Mouse (Mus musculus): ENCODE measurements at regions not wholly inside any gene's neighbourhood (a gene's known extent, or its start where the extent isn't known, plus 50 kb on each side); places are given as distances from the start of the nearest gene placed in this dataset.
A peak's percentile ranks its signal among the peaks of the same experiment; 100 is the strongest.

DNA sequence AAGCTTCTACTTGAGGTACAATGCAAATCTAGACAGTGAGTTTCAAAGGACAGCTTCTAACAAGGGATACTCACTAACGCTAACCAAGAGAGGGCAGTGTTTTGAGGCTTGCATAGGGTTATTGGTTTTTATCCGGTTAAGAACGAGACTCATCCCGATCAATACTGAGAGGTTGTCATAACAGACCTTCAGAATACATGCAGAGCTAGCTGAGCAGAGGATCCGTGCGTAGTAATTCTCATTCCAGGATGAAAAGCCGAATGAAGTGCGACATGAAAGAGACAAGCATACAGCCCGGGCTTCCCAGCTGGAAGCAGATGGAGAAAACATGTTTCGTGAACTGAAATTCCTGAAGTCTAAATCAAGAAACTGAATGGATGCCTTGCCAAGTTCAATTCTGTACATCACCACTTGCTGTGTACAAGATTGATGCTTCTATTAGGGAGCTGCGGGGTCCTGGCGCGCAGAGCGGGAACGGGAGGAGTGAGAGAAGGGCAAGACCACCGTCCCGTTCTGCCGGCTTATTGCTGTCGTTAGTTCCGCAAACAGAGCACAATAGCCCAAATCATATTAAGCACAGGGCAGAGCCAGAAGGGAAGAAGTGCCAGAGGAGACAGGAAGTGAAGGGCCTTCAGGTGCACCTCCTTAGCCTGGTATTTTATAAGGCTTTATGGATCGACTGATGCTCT lies 65.4 kb upstream of the Tes start:
- DNase-seq (ENCODE audit: low spot score in 2 of 2), result no peak

DNA sequence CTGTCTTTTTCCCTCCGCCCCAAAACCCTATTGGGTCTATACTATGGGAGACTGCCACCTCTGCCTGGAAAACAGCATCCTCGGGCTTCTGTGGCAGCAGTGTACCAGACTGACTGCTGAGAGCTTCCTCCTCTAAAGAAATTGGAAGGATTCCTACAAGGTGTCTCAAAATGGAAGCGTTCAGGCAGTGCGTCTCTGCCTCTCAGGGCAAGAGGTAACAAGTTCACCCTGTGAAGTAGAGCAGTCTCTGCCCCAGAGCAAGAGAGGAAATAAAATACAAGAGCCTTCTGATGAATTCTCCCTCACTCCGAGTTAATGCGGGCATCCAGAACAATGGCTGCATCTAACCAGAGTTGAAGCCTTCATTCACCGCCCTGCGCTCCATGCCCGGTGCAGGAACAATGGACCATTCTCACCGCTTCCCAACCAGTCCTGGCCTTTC lies 69.4 kb upstream of the Tes start:
- no peak for DNase-seq (ENCODE audit: low spot score in 2 of 2)

DNA sequence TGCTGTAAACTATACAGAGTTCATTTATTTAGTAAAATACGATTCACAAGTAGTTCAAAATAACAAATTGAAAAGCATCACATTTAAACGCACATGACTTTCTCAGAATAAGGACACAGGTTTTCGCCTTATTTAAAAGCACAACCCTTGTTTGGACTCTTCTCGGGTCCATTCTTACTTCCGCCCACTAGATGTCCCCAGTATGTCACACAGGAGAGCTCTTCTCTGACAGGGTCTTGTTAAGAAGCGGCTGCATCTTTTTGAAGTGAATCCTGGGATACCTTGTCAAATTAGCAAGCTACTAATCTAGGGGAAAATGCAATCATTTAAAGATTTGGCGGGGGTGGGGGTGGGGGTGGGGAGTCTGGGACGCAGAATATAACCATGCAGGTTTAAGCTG lies 70.2 kb upstream of the Tes start:
- no peak for DNase-seq (ENCODE audit: low spot score in 2 of 2)

DNA sequence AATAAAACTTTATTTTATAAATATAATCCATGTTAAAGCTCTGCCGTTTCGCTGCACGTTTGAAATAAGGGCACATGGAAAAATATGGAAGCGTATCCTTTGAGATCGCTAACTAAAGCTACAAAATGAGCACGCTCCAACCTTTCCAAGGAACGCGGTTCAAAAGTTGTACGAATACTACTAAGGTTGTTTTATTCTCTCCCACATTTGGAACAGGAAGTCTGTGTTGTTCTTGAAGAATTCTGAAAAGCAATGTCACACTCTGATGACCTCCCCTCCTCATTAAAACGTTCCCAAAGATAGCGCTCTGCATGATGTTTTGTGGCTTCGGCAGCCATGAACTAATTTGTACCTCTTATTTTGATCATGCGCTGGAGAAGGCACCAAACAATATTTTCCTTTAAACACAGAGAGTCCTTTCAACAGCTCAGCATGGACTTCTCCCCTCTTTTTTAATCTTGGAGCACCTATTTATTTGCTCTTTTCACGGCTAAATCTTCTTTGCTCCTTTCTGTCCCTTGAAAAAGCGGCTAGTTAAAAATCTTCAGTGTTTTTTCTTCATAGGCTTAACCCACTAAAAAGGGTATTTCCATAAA lies 72.9 kb upstream of the Tes start:
- DNase-seq (ENCODE audit: low spot score in 2 of 2), result no peak

DNA sequence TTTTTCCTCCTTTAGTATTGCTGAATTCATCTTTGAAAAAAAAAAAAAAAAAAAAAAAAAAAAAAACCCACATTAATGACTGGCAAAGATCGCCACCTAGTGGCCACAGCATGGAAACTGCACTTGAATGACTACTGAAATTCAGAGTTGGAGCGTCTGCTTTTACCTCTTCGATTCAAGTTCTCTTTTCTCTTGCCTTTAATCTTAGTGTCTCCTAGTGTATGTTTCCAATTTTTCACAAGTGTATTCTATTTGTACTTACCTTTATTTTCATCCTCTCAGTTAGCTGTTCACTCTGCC lies 79.9 kb upstream of the Tfec start:
- DNase-seq (ENCODE audit: low spot score in 2 of 2), result peak; percentile 7 to 29

DNA sequence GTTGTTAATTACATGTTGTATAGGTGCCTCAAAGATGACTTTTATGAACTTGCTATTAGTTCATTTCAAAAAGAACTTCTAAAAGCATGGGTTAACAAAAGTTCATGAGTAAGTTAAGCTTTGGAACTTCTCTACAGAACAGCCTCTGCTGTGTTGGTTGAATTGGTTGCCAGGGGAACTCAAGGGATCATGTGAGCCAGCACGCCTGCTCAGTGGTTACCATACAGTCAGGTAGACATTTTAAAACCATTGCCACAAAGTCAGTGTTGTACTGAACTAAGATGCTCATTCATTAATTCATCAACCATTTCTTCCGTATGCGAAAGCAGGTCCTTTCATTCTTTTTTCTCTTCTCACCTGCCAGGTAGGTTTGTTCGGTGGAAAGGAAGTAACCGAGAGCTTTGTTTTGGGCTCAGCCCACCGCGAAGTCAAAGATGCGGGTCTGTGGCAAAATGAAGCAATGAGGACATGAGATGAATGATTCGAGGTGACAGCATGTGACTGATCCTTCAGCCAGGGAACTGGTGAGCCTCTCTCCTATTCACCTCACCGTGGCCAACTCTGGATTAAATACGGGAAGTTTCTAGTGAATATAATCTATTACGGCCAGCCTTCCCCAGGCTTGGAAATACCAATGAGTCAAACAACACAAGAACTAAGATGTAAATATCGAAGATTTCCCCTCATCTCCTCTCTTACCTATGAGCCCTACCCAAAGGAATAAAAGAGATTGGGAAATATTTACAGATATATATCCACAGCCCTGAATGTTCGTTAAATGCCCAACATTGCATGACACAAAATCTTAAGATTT lies 79.4 kb upstream of the Tfec start:
- no peak for DNase-seq (ENCODE audit: low spot score in 2 of 2)

DNA sequence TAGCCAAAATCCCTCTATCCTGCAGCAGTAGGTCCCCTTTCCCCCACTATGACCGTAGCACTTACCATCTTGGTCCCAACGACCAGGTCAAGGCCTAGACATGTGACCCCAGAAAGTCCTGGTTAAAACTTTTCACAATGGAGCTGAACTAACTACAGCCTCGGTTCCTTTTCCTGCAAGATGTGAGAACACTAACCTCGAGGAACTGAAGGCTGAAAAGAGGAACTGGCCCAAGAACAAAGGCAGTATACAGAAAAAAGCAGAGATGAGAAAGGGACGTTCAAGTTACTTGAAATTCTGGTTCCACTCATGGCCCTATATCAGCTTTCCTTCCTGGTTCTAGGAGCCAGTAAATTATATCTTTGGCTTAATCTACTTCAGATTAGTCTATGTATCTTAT lies 67.4 kb upstream of the Tfec start:
- DNase-seq (ENCODE audit: low spot score in 2 of 2), result no peak

DNA sequence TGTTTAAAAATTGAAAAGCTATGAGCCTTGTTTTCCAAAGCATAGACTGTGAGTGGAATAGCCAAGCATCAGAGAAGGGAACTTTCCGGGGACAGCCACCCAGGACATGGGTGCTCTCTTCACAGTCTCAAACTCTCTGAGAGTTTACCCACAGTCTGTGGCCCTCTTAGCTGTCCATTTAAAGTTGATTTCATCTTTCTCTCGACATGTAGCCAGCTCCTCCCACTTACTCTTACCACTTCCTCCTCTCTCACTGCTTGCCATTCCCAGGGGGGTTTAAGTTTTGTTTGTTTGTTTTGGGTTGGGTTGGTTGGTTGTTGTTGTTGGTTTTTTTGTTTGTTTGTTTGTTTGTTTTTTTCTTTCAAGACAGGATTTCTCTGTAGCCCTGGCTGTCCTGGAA lies 66.1 kb upstream of the Tfec start:
- no peak for DNase-seq (ENCODE audit: low spot score in 2 of 2)

DNA sequence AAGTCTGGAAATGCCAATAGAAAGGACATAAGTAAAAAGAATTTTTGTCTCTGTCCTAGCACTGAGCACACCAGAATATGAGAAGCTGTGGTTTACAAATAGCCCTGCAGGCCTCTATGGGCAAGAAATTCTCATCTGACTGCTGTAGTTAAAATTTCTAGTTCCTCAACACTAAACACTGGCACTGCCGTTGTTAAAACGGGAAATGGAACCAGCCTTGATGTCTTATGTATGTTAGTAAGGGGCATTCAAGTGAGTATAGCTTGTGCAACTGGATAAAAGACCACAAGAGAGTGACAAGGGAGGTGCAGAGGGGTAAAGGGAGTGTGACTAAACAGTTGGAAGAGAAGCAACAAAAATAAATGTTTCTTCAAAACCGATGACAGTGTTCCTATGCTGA lies 65.7 kb upstream of the Tfec start:
- no peak for DNase-seq (ENCODE audit: low spot score in 2 of 2)

DNA sequence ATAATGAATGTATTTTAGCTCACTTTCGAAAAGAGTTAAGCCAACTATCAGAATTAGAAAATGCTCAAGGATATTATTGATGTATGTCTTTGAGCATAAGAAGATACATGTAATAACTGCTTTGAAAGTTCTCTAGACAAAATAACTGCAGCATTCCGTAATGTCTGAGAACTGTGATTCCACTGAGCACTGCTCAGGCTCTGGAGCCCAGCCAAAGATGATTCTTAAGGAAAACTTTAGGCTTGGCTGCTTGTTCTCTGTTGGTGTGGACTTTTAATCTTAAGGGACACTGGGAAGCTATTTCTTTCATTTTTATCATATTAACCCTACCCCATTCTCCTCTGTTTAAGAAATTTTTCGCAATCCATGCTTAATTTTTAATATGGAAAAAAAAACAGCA lies 59.9 kb upstream of the Tfec start:
- DNase-seq (ENCODE audit: low spot score in 2 of 2), result no peak

DNA sequence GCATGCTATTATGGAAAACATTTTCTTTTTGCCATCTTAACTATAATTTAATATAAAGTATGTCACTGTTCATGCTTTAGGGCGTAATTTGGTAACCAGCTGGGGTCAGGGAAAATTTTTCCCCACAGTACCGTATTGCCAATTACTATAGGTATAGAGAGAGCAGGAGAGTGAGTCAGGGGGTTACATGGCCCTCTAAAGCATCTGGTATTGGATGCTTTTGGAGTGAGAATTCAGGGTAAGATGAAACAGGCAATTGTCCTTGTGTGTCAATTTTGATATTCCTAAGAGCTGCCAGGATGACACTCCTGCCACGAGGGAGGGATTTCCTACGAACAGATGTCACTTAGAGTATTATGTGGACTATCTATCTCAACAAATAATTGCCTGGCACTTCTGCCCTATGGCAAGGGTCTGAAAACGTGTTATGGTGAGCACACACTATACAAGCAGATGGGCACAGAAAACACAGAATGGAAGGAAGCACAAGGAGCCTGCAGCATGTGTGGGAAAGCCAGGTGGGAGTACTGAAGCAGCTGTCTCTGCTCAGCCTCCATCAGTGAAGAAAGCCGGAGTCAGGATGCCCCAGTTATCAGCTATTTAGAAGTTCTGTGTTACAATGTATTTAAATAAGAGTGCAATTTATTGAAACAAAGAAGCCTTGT lies 58.7 kb upstream of the Tfec start:
- DNase-seq (ENCODE audit: low spot score in 2 of 2), result no peak

Measured in adrenal gland, adult 18-20 months (tissue).